Comparison of ENCODE assay signal across 19 mouse cellular contexts in genomic region chr1:172450226-172450625, GRCm38 (mm10). TPM values are rescaled to one million over a fixed set of nuclear protein-coding genes. Genes with fewer than 3 reads are reported as not detected.
A peak's percentile ranks its signal among the peaks of the same experiment; 100 is the strongest.
DNase-seq lines count a peak whose midpoint lies in the region; ATAC-seq and TF ChIP-seq lines count a peak whose summit lies in the region.
"Had no signal": no experiment of that assay in that cellular context is flagged by ENCODE, and none has a peak within 500 bp of the region (broad histone marks: within the 10 kb centered on the region; RNA-seq: fewer than 3 reads in every experiment).

No protein-coding gene starts in this region.

- H3K4me3 ChIP-seq in kidney, embryonic 15.5 days (replicated peaks) = no peak overlapping the region
- H3K4me3 ChIP-seq in kidney, embryonic 16.5 days (ENCODE audit: low read length) = no peak overlapping the region
- no peak overlapping the region for H3K4me3 ChIP-seq in ES-Bruce4 (ENCODE audit: low read depth, low read length)
- H3K4me3 ChIP-seq: forebrain, embryonic 12.5 days; heart, embryonic 13.5 days; hindbrain, embryonic 15.5 days; neural tube, embryonic 15.5 days had no signal

- no peaks in the 10 kb centered on the region for H3K9me3 ChIP-seq in kidney, embryonic 15.5 days (replicated peaks)
- no peaks in the 10 kb centered on the region for H3K9me3 ChIP-seq in kidney, embryonic 16.5 days (ENCODE audit: low read length)
- no peaks in the 10 kb centered on the region for H3K9me3 ChIP-seq in ES-Bruce4 (replicated peaks; ENCODE audit: control insufficient read depth, insufficient read depth, low read length, poor library complexity, severe bottlenecking)
- H3K9me3 ChIP-seq: forebrain, embryonic 12.5 days; heart, embryonic 13.5 days; hindbrain, embryonic 15.5 days; neural tube, embryonic 15.5 days had no signal

- no peak for TF ChIP-seq POLR2A in ES-Bruce4 (IDR thresholded peaks at IDR 0.05; ENCODE audit: insufficient read depth, low read length)

- H3K4me1 ChIP-seq in kidney, embryonic 15.5 days = peaks cover 13% of the 10 kb centered on the region
- peaks cover 5% of the 10 kb centered on the region; the same call in 1 of the 2 replicates for H3K4me1 ChIP-seq in kidney, embryonic 16.5 days (ENCODE audit: insufficient read depth, low read length)
- no peaks in the 10 kb centered on the region for H3K4me1 ChIP-seq in ES-Bruce4 (ENCODE audit: control insufficient read depth, insufficient read depth, low read length)
- H3K4me1 ChIP-seq: hindbrain, embryonic 15.5 days had no signal

- no peak overlapping the region for H3K4me2 ChIP-seq in kidney, embryonic 15.5 days
- H3K4me2 ChIP-seq in kidney, embryonic 16.5 days (replicated peaks; ENCODE audit: low read depth, low read length) = no peak overlapping the region
- H3K4me2 ChIP-seq: forebrain, embryonic 12.5 days; hindbrain, embryonic 15.5 days; neural tube, embryonic 15.5 days had no signal

- 48% methylated on average over 2 of the region's 2 CpGs for WGBS in kidney, embryonic 15.5 days
- WGBS in kidney, embryonic 16.5 days = 61% methylated on average over 2 of the region's 2 CpGs

- no peak for TF ChIP-seq EP300 in ES-Bruce4 (IDR thresholded peaks at IDR 0.05; ENCODE audit: insufficient read depth, low read depth, low read length)

- H3K27me3 ChIP-seq in kidney, embryonic 15.5 days = no peaks in the 10 kb centered on the region
- H3K27me3 ChIP-seq in kidney, embryonic 16.5 days (ENCODE audit: insufficient read depth, low read length) = no peaks in the 10 kb centered on the region
- H3K27me3 ChIP-seq in ES-Bruce4 (ENCODE audit: control insufficient read depth, insufficient read depth, low read length, poor library complexity, severe bottlenecking) = no peaks in the 10 kb centered on the region
- H3K27me3 ChIP-seq: forebrain, embryonic 12.5 days; heart, embryonic 13.5 days; hindbrain, embryonic 15.5 days; neural tube, embryonic 15.5 days had no signal

- no peak overlapping the region for H3K27ac ChIP-seq in kidney, embryonic 15.5 days
- H3K27ac ChIP-seq in kidney, embryonic 16.5 days (ENCODE audit: low read length) = no peak overlapping the region
- H3K27ac ChIP-seq in ES-Bruce4 (ENCODE audit: insufficient read depth, low read length) = no peak overlapping the region
- H3K27ac ChIP-seq: forebrain, embryonic 12.5 days; heart, embryonic 13.5 days; hindbrain, embryonic 15.5 days; neural tube, embryonic 15.5 days had no signal

- no peaks in the 10 kb centered on the region for H3K36me3 ChIP-seq in kidney, embryonic 15.5 days
- H3K36me3 ChIP-seq in kidney, embryonic 16.5 days (ENCODE audit: insufficient read depth, low read length) = no peaks in the 10 kb centered on the region
- H3K36me3 ChIP-seq in ES-Bruce4 (ENCODE audit: control insufficient read depth, insufficient read depth, low read length, poor library complexity, severe bottlenecking) = no peaks in the 10 kb centered on the region
- H3K36me3 ChIP-seq: forebrain, embryonic 12.5 days; heart, embryonic 13.5 days; hindbrain, embryonic 15.5 days; neural tube, embryonic 15.5 days had no signal

- peak; percentile 7 for TF ChIP-seq CTCF in ES-Bruce4 (IDR thresholded peaks at IDR 0.05; ENCODE audit: low read depth, low read length)

- peak; percentile 21 for DNase-seq in A20 (ENCODE audit: low read depth, low spot score)
- DNase-seq in urinary bladder, postnatal 10 days (ENCODE audit: low spot score) = no peak
- DNase-seq in right cerebral cortex, postnatal 10 days (ENCODE audit: low spot score in 2 of 2) = no peak
- DNase-seq: adrenal gland, postnatal 14 days; cerebellum, postnatal 25 days; kidney, adult 9 months; layer of hippocampus, adult 9-11 months; lung, postnatal 36 days; right cerebral cortex, postnatal 14 days; thymus, adult 2 months had no signal

- no peak overlapping the region for H3K9ac ChIP-seq in kidney, embryonic 15.5 days
- H3K9ac ChIP-seq in kidney, embryonic 16.5 days (replicated peaks; ENCODE audit: low read length) = no peak overlapping the region
- H3K9ac ChIP-seq in ES-Bruce4 (ENCODE audit: low read depth, poor library complexity, severe bottlenecking) = no peak overlapping the region
- H3K9ac ChIP-seq: forebrain, embryonic 12.5 days; heart, embryonic 13.5 days; hindbrain, embryonic 15.5 days; neural tube, embryonic 15.5 days had no signal

- 0 out of 2 replicates have a peak, but pooled peaks have one; percentile 20 for ATAC-seq in kidney, embryonic 15.5 days (replicated peaks; ENCODE audit: low FRiP score)
- ATAC-seq in kidney, embryonic 16.5 days (ENCODE audit: low FRiP score, low TSS enrichment) = no peak
- peak; percentile 71 for ATAC-seq in megakaryocyte-erythroid progenitor cell, adult 5-6 weeks (replicated peaks; ENCODE audit: low FRiP score, low TSS enrichment, poor library complexity, severe bottlenecking)

RNA-seq across cellular contexts. Expression of gene Slamf9, which starts 24.9 kb away (rescaled TPM):
- polyA plus RNA-seq in kidney, embryonic 15.5 days (2015; fragmentation: Nextera tagmentation; extraction: Ambion mirVana) = 0.73 and 1.1 TPM in 2 replicates
- polyA plus RNA-seq in kidney, embryonic 16.5 days (2015; fragmentation: Nextera tagmentation; extraction: Ambion mirVana) = 1.0 and 1.7 TPM in 2 replicates
- polyA plus RNA-seq in ES-Bruce4 (2011; ENCODE audit: insufficient read depth, insufficient read length, low read depth, missing spikeins) = 0.46 and 0.85 TPM in 2 replicates
- total RNA-seq in megakaryocyte-erythroid progenitor cell, adult 5-6 weeks (2014; fragmentation: Nextera tagmentation) = not detected in 2 replicates
- not detected in 2 replicates for total RNA-seq in megakaryocyte-erythroid progenitor cell, adult 5-6 weeks (2017)
- total RNA-seq: gastrocnemius, adult 8-10 months had no signal
- polyA plus RNA-seq: forebrain, embryonic 12.5 days had no signal

RNA-seq across cellular contexts. Expression of gene Igsf9, which starts 31.4 kb away (rescaled TPM):
- 45.0 and 46.0 TPM in 2 replicates for polyA plus RNA-seq in kidney, embryonic 15.5 days (2015; fragmentation: Nextera tagmentation; extraction: Ambion mirVana)
- 45.7 and 58.1 TPM in 2 replicates for polyA plus RNA-seq in kidney, embryonic 16.5 days (2015; fragmentation: Nextera tagmentation; extraction: Ambion mirVana)
- 40.5 and 40.6 TPM in 2 replicates for polyA plus RNA-seq in ES-Bruce4 (2011; ENCODE audit: insufficient read depth, insufficient read length, low read depth, missing spikeins)
- not detected in 2 replicates for total RNA-seq in megakaryocyte-erythroid progenitor cell, adult 5-6 weeks (2014; fragmentation: Nextera tagmentation)
- 0.09 TPM in 1 of 2 replicates, not detected in the other for total RNA-seq in megakaryocyte-erythroid progenitor cell, adult 5-6 weeks (2017)

RNA-seq across cellular contexts. Expression of gene Tagln2, which starts 49.6 kb away (rescaled TPM):
- 246 and 251 TPM in 2 replicates for polyA plus RNA-seq in kidney, embryonic 15.5 days (2015; fragmentation: Nextera tagmentation; extraction: Ambion mirVana)
- 280 and 282 TPM in 2 replicates for polyA plus RNA-seq in kidney, embryonic 16.5 days (2015; fragmentation: Nextera tagmentation; extraction: Ambion mirVana)
- 269 and 312 TPM in 2 replicates for polyA plus RNA-seq in ES-Bruce4 (2011; ENCODE audit: insufficient read depth, insufficient read length, low read depth, missing spikeins)
- total RNA-seq in megakaryocyte-erythroid progenitor cell, adult 5-6 weeks (2014; fragmentation: Nextera tagmentation) = 244 and 269 TPM in 2 replicates
- 147 and 171 TPM in 2 replicates for total RNA-seq in megakaryocyte-erythroid progenitor cell, adult 5-6 weeks (2017)
